16 mouse cellular contexts compared by ENCODE assay signal in genomic region chr7:137671156-137671555, GRCm38 (mm10).
A peak's percentile ranks its signal among the peaks of the same experiment; 100 is the strongest.
DNase-seq lines count a peak whose midpoint lies in the region; ATAC-seq lines count a peak whose summit lies in the region.
"Had no signal": no experiment of that assay in that cellular context is flagged by ENCODE, and none has a peak within 500 bp of the region (broad histone marks: within the 10 kb centered on the region; RNA-seq: fewer than 3 reads in every experiment).

No protein-coding gene starts in this region.

- WGBS in embryonic facial prominence, embryonic 10.5 days: 65% methylated on average over 4 of the region's 4 CpGs
- 76% methylated on average over 4 of the region's 4 CpGs for WGBS in neural tube, embryonic 11.5 days

- no peak overlapping the region for H3K9ac ChIP-seq in neural tube, embryonic 11.5 days (ENCODE audit: low read length)
- H3K9ac ChIP-seq: heart, embryonic 13.5 days; intestine, embryonic 15.5 days; liver, embryonic 15.5 days had no signal

- H3K9me3 ChIP-seq in embryonic facial prominence, embryonic 10.5 days: 0 out of 2 replicates have a peak, but pooled peaks cover 2% of the 10 kb centered on the region
- no peaks in the 10 kb centered on the region for H3K9me3 ChIP-seq in neural tube, embryonic 11.5 days (ENCODE audit: control insufficient read depth, low read length)
- H3K9me3 ChIP-seq: heart, embryonic 13.5 days; intestine, embryonic 15.5 days; liver, embryonic 15.5 days; midbrain, embryonic 10.5 days had no signal

- no peaks in the 10 kb centered on the region for H3K36me3 ChIP-seq in embryonic facial prominence, embryonic 10.5 days (replicated peaks)
- H3K36me3 ChIP-seq in neural tube, embryonic 11.5 days (ENCODE audit: control insufficient read depth, insufficient read depth, low read length): no peaks in the 10 kb centered on the region
- H3K36me3 ChIP-seq: heart, embryonic 13.5 days; intestine, embryonic 15.5 days; liver, embryonic 15.5 days; midbrain, embryonic 10.5 days had no signal

- no peaks in the 10 kb centered on the region for H3K4me1 ChIP-seq in embryonic facial prominence, embryonic 10.5 days
- H3K4me1 ChIP-seq in neural tube, embryonic 11.5 days (ENCODE audit: control insufficient read depth, insufficient read depth, low read length): no peaks in the 10 kb centered on the region
- H3K4me1 ChIP-seq: heart, embryonic 13.5 days; intestine, embryonic 15.5 days; liver, embryonic 15.5 days; midbrain, embryonic 10.5 days had no signal

- no peak overlapping the region for H3K4me3 ChIP-seq in embryonic facial prominence, embryonic 10.5 days
- no peak overlapping the region for H3K4me3 ChIP-seq in neural tube, embryonic 11.5 days (ENCODE audit: low read depth, low read length)
- H3K4me3 ChIP-seq: heart, embryonic 13.5 days; intestine, embryonic 15.5 days; liver, embryonic 15.5 days; midbrain, embryonic 10.5 days had no signal

- no peak overlapping the region for H3K27ac ChIP-seq in embryonic facial prominence, embryonic 10.5 days (replicated peaks)
- no peak overlapping the region for H3K27ac ChIP-seq in neural tube, embryonic 11.5 days (ENCODE audit: low read depth, low read length)
- H3K27ac ChIP-seq: heart, embryonic 13.5 days; intestine, embryonic 15.5 days; liver, embryonic 15.5 days; midbrain, embryonic 10.5 days had no signal

- H3K4me2 ChIP-seq in neural tube, embryonic 11.5 days (ENCODE audit: low read depth): no peak overlapping the region
- H3K4me2 ChIP-seq: heart, embryonic 13.5 days; intestine, embryonic 15.5 days; liver, embryonic 15.5 days had no signal

- peak; percentile 36 for DNase-seq in kidney, postnatal 10 days
- no peak for DNase-seq in kidney, adult 8-10 months
- peak; percentile 40 for DNase-seq in ZHBTc4 (ENCODE audit: low read depth, low spot score)
- DNase-seq in embryonic facial prominence, embryonic 10.5 days (ENCODE audit: low spot score): peak; percentile 51
- peak; percentile 35 for DNase-seq in neural tube, embryonic 11.5 days (ENCODE audit: low spot score)
- no peak for DNase-seq in urinary bladder, postnatal 4 days (ENCODE audit: low spot score in 2 of 2)
- no peak for DNase-seq in left cerebral cortex, adult 9 months (ENCODE audit: low spot score in 2 of 2)
- DNase-seq: cerebellum, adult 11-12 months; left cerebral cortex, postnatal 4 days; lung, postnatal 14 days; right cerebral cortex, postnatal 25 days had no signal

- ATAC-seq in neural tube, embryonic 11.5 days (ENCODE audit: insufficient read depth, low FRiP score, low TSS enrichment): no peak
- ATAC-seq: activated CD4-positive, CD25-positive, alpha-beta regulatory T cell, adult 4 months; intestine, embryonic 15.5 days had no signal

- no peaks in the 10 kb centered on the region for H3K27me3 ChIP-seq in embryonic facial prominence, embryonic 10.5 days (replicated peaks; ENCODE audit: low read depth, poor library complexity, severe bottlenecking)
- H3K27me3 ChIP-seq in neural tube, embryonic 11.5 days (ENCODE audit: control insufficient read depth, insufficient read depth, low read length): no peaks in the 10 kb centered on the region
- H3K27me3 ChIP-seq: heart, embryonic 13.5 days; intestine, embryonic 15.5 days; liver, embryonic 15.5 days had no signal

Comparison
In these comparisons a context has a peak if more than half of its experiments do, and no peak if none do; other contexts are left out.
1. DNase-seq: peak in kidney, postnatal 10 days (single experiment), ZHBTc4 (single experiment), embryonic facial prominence, embryonic 10.5 days (single experiment) and neural tube, embryonic 11.5 days (single experiment); none in kidney, adult 8-10 months (0 of 2), urinary bladder, postnatal 4 days (0 of 2) and left cerebral cortex, adult 9 months (0 of 2).